Mouse (Mus musculus): Measurements from ENCODE around the gene H2al2a. TPM values are rescaled to one million over a fixed set of nuclear protein-coding genes. Genes with fewer than 3 reads are reported as not detected.

H2al2a gene
- not detected in 2 replicates for polyA plus RNA-seq (2014; fragmentation: Nextera tagmentation; extraction: Ambion mirVana)

- Histone ChIP-seq H3K27me3 (ENCODE audit: control insufficient read depth, insufficient read depth, low read length) (no peaks in the 10 kb centered on the region), H3K4me1 (ENCODE audit: control insufficient read depth in 2 of 2, insufficient read depth in 2 of 2, low read length in 2 of 2) (no peaks in the 10 kb centered on the region), H3K4me2 (ENCODE audit: low read length) (no peak within 1 kb of the TSS), H3K9ac (ENCODE audit: low read length) (no peak within 1 kb of the TSS), H3K36me3 (ENCODE audit: control insufficient read depth, insufficient read depth, low read length) (no peaks in the 10 kb centered on the region), H3K27ac (replicated peaks in 1 of 2; ENCODE audit: control insufficient read depth in 1 of 2, insufficient read depth in 1 of 2, low read depth in 2 of 2, low read length in 2 of 2) (no peak within 1 kb of the TSS), H3K4me3 (ENCODE audit: control insufficient read depth in 1 of 2, insufficient read depth in 1 of 2, low read depth in 1 of 2, low read length in 2 of 2) (no peak within 1 kb of the TSS), H3K9me3 (ENCODE audit: control insufficient read depth, low read length) (no peaks in the 10 kb centered on the region)
- ATAC-seq (ENCODE audit: insufficient number of reproducible peaks, insufficient read depth, low FRiP score, low read depth), result no peak
These were observed at the start of gene H2al2a for GRCm38 (mm10) chr2:17996858-17997257. TSS of gene H2al2a (minus strand) at chr2:17996958.

- ATAC-seq (ENCODE audit: insufficient number of reproducible peaks, insufficient read depth, low FRiP score, low read depth), result no peak
- Histone ChIP-seq H3K4me3 (ENCODE audit: control insufficient read depth in 1 of 2, insufficient read depth in 1 of 2, low read depth in 1 of 2, low read length in 2 of 2) (peak overlapping the region; percentile 80 to 89), H3K27me3 (ENCODE audit: control insufficient read depth, insufficient read depth, low read length) (no peaks in the 10 kb centered on the region), H3K27ac (replicated peaks in 1 of 2; ENCODE audit: control insufficient read depth in 1 of 2, insufficient read depth in 1 of 2, low read depth in 2 of 2, low read length in 2 of 2) (peak overlapping the region; percentile 97 to 99), H3K4me1 (ENCODE audit: control insufficient read depth in 2 of 2, insufficient read depth in 2 of 2, low read length in 2 of 2) (peaks cover 10 to 37% of the 10 kb centered on the region in 2 experiments), H3K36me3 (ENCODE audit: control insufficient read depth, insufficient read depth, low read length) (no peaks in the 10 kb centered on the region), H3K9me3 (ENCODE audit: control insufficient read depth, low read length) (no peaks in the 10 kb centered on the region), H3K9ac (ENCODE audit: low read length) (peak overlapping the region; percentile 99), H3K4me2 (ENCODE audit: low read length) (peak overlapping the region; percentile 94)
- WGBS, result 2% methylated on average over 4 of the region's 4 CpGs
These were observed 49.4 kb upstream of the H2al2a start for GRCm38 (mm10) chr2:18046186-18046585.

GRCm38 (mm10) chr2:18045781-18046181 is 49.0 kb upstream of the H2al2a start:
- H3K4me2 ChIP-seq (ENCODE audit: low read length), result peak overlapping the region; percentile 94
- H3K4me3 ChIP-seq (ENCODE audit: control insufficient read depth in 1 of 2, insufficient read depth in 1 of 2, low read depth in 1 of 2, low read length in 2 of 2), result peak overlapping the region; percentile 80 to 89
- no peaks in the 10 kb centered on the region for H3K27me3 ChIP-seq (ENCODE audit: control insufficient read depth, insufficient read depth, low read length)
- no peak for ATAC-seq (ENCODE audit: insufficient number of reproducible peaks, insufficient read depth, low FRiP score, low read depth)
- H3K9me3 ChIP-seq (ENCODE audit: control insufficient read depth, low read length), result no peaks in the 10 kb centered on the region
- peak overlapping the region; percentile 99 for H3K9ac ChIP-seq (ENCODE audit: low read length)
- peak overlapping the region; percentile 97 to 99 for H3K27ac ChIP-seq (replicated peaks in 1 of 2; ENCODE audit: control insufficient read depth in 1 of 2, insufficient read depth in 1 of 2, low read depth in 2 of 2, low read length in 2 of 2)
- H3K36me3 ChIP-seq (ENCODE audit: control insufficient read depth, insufficient read depth, low read length), result no peaks in the 10 kb centered on the region
- H3K4me1 ChIP-seq (ENCODE audit: control insufficient read depth in 2 of 2, insufficient read depth in 2 of 2, low read length in 2 of 2), result peaks cover 14 to 41% of the 10 kb centered on the region in 2 experiments
- WGBS, result 17% methylated on average over 6 of the region's 6 CpGs

- no peak for ATAC-seq (ENCODE audit: insufficient number of reproducible peaks, insufficient read depth, low FRiP score, low read depth)
- WGBS, result 18% methylated on average over 7 of the region's 7 CpGs
- peak overlapping the region; percentile 97 to 99 for H3K27ac ChIP-seq (replicated peaks in 1 of 2; ENCODE audit: control insufficient read depth in 1 of 2, insufficient read depth in 1 of 2, low read depth in 2 of 2, low read length in 2 of 2)
These were observed 48.5 kb upstream of the H2al2a start for GRCm38 (mm10) chr2:18045143-18045780.

GRCm38 (mm10) chr2:18041199-18041885 is 44.6 kb upstream of the H2al2a start:
- Histone ChIP-seq H3K9ac (ENCODE audit: low read length) (peak overlapping the region; percentile 68), H3K27ac (replicated peaks in 1 of 2; ENCODE audit: control insufficient read depth in 1 of 2, insufficient read depth in 1 of 2, low read depth in 2 of 2, low read length in 2 of 2) (peak overlapping the region; percentile 12 to 65; a peak in 3 of 4 replicates), H3K36me3 (ENCODE audit: control insufficient read depth, insufficient read depth, low read length) (no peaks in the 10 kb centered on the region), H3K9me3 (ENCODE audit: control insufficient read depth, low read length) (no peaks in the 10 kb centered on the region), H3K4me1 (ENCODE audit: control insufficient read depth in 2 of 2, insufficient read depth in 2 of 2, low read length in 2 of 2) (peaks cover 32 to 57% of the 10 kb centered on the region in 2 experiments), H3K4me3 (ENCODE audit: control insufficient read depth in 1 of 2, insufficient read depth in 1 of 2, low read depth in 1 of 2, low read length in 2 of 2) (0 out of 4 replicates have a peak overlapping the region, but pooled peaks of 1 of the 2 experiments have one; percentile 0), H3K27me3 (ENCODE audit: control insufficient read depth, insufficient read depth, low read length) (no peaks in the 10 kb centered on the region), H3K4me2 (ENCODE audit: low read length) (peak overlapping the region; percentile 64)
- WGBS, result 18% methylated on average over 14 of the region's 14 CpGs
- no peak for ATAC-seq (ENCODE audit: insufficient number of reproducible peaks, insufficient read depth, low FRiP score, low read depth)

More at GRCm38 (mm10) chr2:18045143-18045780, 48.5 kb upstream of the H2al2a start:
- H3K9me3 ChIP-seq (ENCODE audit: control insufficient read depth, low read length), result no peaks in the 10 kb centered on the region
- H3K4me3 ChIP-seq (ENCODE audit: control insufficient read depth in 1 of 2, insufficient read depth in 1 of 2, low read depth in 1 of 2, low read length in 2 of 2), result peak overlapping the region; percentile 80 to 89; a peak in 3 of 4 replicates
- H3K4me2 ChIP-seq (ENCODE audit: low read length), result peak overlapping the region; percentile 94
- H3K4me1 ChIP-seq (ENCODE audit: control insufficient read depth in 2 of 2, insufficient read depth in 2 of 2, low read length in 2 of 2), result peaks cover 19 to 42% of the 10 kb centered on the region in 2 experiments
- H3K9ac ChIP-seq (ENCODE audit: low read length), result peak overlapping the region; percentile 99
- H3K27me3 ChIP-seq (ENCODE audit: control insufficient read depth, insufficient read depth, low read length), result no peaks in the 10 kb centered on the region
- H3K36me3 ChIP-seq (ENCODE audit: control insufficient read depth, insufficient read depth, low read length), result no peaks in the 10 kb centered on the region

- Histone ChIP-seq H3K27ac (replicated peaks in 1 of 2; ENCODE audit: control insufficient read depth in 1 of 2, insufficient read depth in 1 of 2, low read depth in 2 of 2, low read length in 2 of 2) (peak overlapping the region; percentile 12 to 65; a peak in 2 of 4 replicates), H3K9me3 (ENCODE audit: control insufficient read depth, low read length) (no peaks in the 10 kb centered on the region), H3K36me3 (ENCODE audit: control insufficient read depth, insufficient read depth, low read length) (no peaks in the 10 kb centered on the region), H3K4me3 (ENCODE audit: control insufficient read depth in 1 of 2, insufficient read depth in 1 of 2, low read depth in 1 of 2, low read length in 2 of 2) (0 out of 4 replicates have a peak overlapping the region, but pooled peaks of 1 of the 2 experiments have one; percentile 27), H3K27me3 (ENCODE audit: control insufficient read depth, insufficient read depth, low read length) (no peaks in the 10 kb centered on the region), H3K4me2 (ENCODE audit: low read length) (peak overlapping the region; percentile 64), H3K4me1 (ENCODE audit: control insufficient read depth in 2 of 2, insufficient read depth in 2 of 2, low read length in 2 of 2) (peaks cover 32 to 57% of the 10 kb centered on the region in 2 experiments), H3K9ac (ENCODE audit: low read length) (peak overlapping the region; percentile 80)
- 41% methylated on average over 27 of the region's 27 CpGs for WGBS
- no peak for ATAC-seq (ENCODE audit: insufficient number of reproducible peaks, insufficient read depth, low FRiP score, low read depth)
These were observed 43.8 kb upstream of the H2al2a start for GRCm38 (mm10) chr2:18040347-18041160.
